Mouse (Mus musculus): ENCODE measurements around the gene Mpzl3.

GRCm38 (mm10) chr9:45120567-45120966 is 65.6 kb downstream of the Mpzl3 start:
- TF ChIP-seq CTCF (IDR thresholded peaks at IDR 0.05) (no peak), EP300 (IDR thresholded peaks at IDR 0.05; ENCODE audit: insufficient read depth, low read depth, low read length) (no peak), POLR2A (IDR thresholded peaks at IDR 0.05; ENCODE audit: insufficient read depth, low read depth, low read length) (no peak)
